Mouse (Mus musculus): ENCODE data around the gene Unc79.

- TF ChIP-seq CTCF (IDR thresholded peaks at IDR 0.05; ENCODE audit: low read depth), result no peak
- no peak for TF ChIP-seq EP300 (IDR thresholded peaks at IDR 0.05; ENCODE audit: low read depth)
These were observed 49.6 kb upstream of the Unc79 start, which contains the start of gene Cox8c for GRCm38 (mm10) chr12:102899091-102899490.
